Mouse (Mus musculus): ENCODE measurements around the gene B3gnt4. TPM values are rescaled to one million over a fixed set of nuclear protein-coding genes. Genes with fewer than 3 reads are reported as not detected.

Gene B3gnt4
- polyA plus RNA-seq, 2 experiments from 2014 or later: 1.4 TPM; not detected in 1

GRCm38 (mm10) chr5:123528641-123529040 lies 18.4 kb downstream of the B3gnt4 start:
- ATAC-seq: no peak

- no peak for ATAC-seq
Measured at GRCm38 (mm10) chr5:123530056-123530455, 19.8 kb downstream of the B3gnt4 start.

- ATAC-seq: no peak
Measured at GRCm38 (mm10) chr5:123533801-123534200, 23.5 kb downstream of the B3gnt4 start.

- no peak for ATAC-seq
Measured at GRCm38 (mm10) chr5:123555693-123556092, 45.4 kb downstream of the B3gnt4 start.

- ATAC-seq: no peak
Measured at GRCm38 (mm10) chr5:123556451-123556850, 46.2 kb downstream of the B3gnt4 start.

- ATAC-seq: no peak
Measured at GRCm38 (mm10) chr5:123559588-123559987, 49.3 kb downstream of the B3gnt4 start.

- ATAC-seq: no peak
Measured at GRCm38 (mm10) chr5:123561128-123561527, 50.9 kb downstream of the B3gnt4 start.

Other genes with a start within 250 kb of the B3gnt4 start
- gene Bcl7a, start 166.6 kb upstream of the B3gnt4 start, polyA plus RNA-seq (2017; shearing (Covaris generic)): 1 to 10 TPM; 7.2 to 9.8 TPM
- 10 to 100 TPM; 18.9 to 19.9 TPM for gene Mlxip, start 115.7 kb upstream of the B3gnt4 start, polyA plus RNA-seq (2017; shearing (Covaris generic))
- gene Lrrc43, start 21.2 kb upstream of the B3gnt4 start, polyA plus RNA-seq (2017; shearing (Covaris generic)): not detected
- not detected for gene Il31, start 21.0 kb upstream of the B3gnt4 start, polyA plus RNA-seq (2017; shearing (Covaris generic))
- gene Diablo, start 13.7 kb downstream of the B3gnt4 start, polyA plus RNA-seq (2017; shearing (Covaris generic)): 10 to 100 TPM; 85.0 to 99.0 TPM
- gene Gm49027, start 15.0 kb downstream of the B3gnt4 start, polyA plus RNA-seq (2017; shearing (Covaris generic)): not detected
- 10 to 100 TPM; 38.3 to 53.6 TPM for gene Vps33a, start 62.6 kb downstream of the B3gnt4 start, polyA plus RNA-seq (2017; shearing (Covaris generic))
- 10 to 100 TPM; 48.4 to 51.4 TPM for gene Clip1, start 174.2 kb downstream of the B3gnt4 start, polyA plus RNA-seq (2017; shearing (Covaris generic))
- gene Zcchc8, start 210.6 kb downstream of the B3gnt4 start, polyA plus RNA-seq (2017; shearing (Covaris generic)): 10 to 100 TPM; 55.3 to 67.5 TPM
- 100 to 1,000 TPM; 160 to 180 TPM for gene Rsrc2, start 239.0 kb downstream of the B3gnt4 start, polyA plus RNA-seq (2017; shearing (Covaris generic))
- 1 to 10 TPM; 2.8 to 4.2 TPM for gene Kntc1, start 239.3 kb downstream of the B3gnt4 start, polyA plus RNA-seq (2017; shearing (Covaris generic))

Data from CD4-positive, CD25-positive, alpha-beta regulatory T cell, adult 4 months (primary cell).